Mouse (Mus musculus): ENCODE data around the gene Zmym4. TPM values are rescaled to one million over a fixed set of nuclear protein-coding genes. Genes with fewer than 3 reads are reported as not detected.

Gene Zmym4
- total and polyA plus RNA-seq, 3 experiments, result 3.5 to 22.6 (median 20.2) TPM

DNA sequence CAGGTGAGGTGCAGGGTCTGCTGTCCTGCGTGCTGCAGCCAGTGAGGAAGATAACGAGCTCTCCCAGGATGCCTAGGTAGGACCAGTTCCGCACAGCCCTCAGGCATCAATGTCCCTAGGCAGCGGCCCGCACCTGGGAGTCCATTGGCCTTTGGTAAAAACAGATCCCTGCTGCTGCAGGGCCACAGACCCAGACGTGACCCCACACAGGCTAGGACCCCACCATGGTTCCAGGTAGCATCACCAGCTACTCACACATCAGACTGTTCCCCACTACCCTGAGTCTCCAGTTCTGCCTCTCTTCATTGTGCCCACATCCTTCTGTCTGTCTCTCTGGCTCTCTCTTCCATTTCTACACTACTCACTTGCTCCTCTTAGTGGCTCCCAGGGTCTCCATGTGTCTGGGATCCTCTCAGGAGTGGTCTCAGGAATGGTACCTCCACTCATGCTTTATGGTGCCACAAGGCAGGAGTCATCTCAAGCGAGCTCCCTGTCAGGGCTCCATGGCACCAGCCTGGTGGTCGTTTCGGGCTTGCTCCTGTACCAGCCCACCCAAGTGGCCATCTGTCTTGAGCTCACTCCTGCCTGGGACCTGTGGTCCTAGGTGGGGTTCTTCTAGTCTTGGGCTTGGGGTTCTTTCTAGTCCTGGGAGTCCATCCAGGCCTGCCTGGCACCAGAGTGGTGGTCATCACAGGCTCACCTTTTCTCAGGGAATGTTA is 107.5 kb downstream of the Zmym4 start:
- Histone ChIP-seq H3K4me3 (no peak overlapping the region), H3K36me3 (ENCODE audit: control insufficient read depth, insufficient read depth, low read length) (no peaks in the 10 kb centered on the region), H3K27me3 (ENCODE audit: control insufficient read depth, insufficient read depth, low read length) (no peaks in the 10 kb centered on the region), H3K27ac (no peak overlapping the region), H3K4me1 (ENCODE audit: control insufficient read depth, insufficient read depth, low read length) (no peaks in the 10 kb centered on the region; the same call in 1 of the 2 replicates), H3K79me2 (replicated peaks; ENCODE audit: control insufficient read depth, insufficient read depth, low read length) (no peaks in the 10 kb centered on the region), H3K9ac (ENCODE audit: low read depth, low read length) (no peak overlapping the region)
- DNase-seq, result no peak
- 93% methylated on average over 9 of the region's 9 CpGs for WGBS
- no peak for TF ChIP-seq POLR2A (IDR thresholded peaks at IDR 0.05; ENCODE audit: insufficient read depth, low read depth, low read length)
- TF ChIP-seq CTCF (IDR thresholded peaks at IDR 0.05), result no peak
- no peak for TF ChIP-seq EP300 (IDR thresholded peaks at IDR 0.05; ENCODE audit: insufficient read depth, low read depth, low read length)
- intact Hi-C loops (cut with DNase I), result no loop called here

- no peaks in the 10 kb centered on the region for H3K27me3 ChIP-seq (ENCODE audit: control insufficient read depth, insufficient read depth, low read length)
- no peak overlapping the region for H3K27ac ChIP-seq
- H3K4me1 ChIP-seq (ENCODE audit: control insufficient read depth, insufficient read depth, low read length), result no peaks in the 10 kb centered on the region
- H3K4me3 ChIP-seq, result no peak overlapping the region
- 61% methylated on average over 11 of the region's 11 CpGs for WGBS
- H3K79me2 ChIP-seq (replicated peaks; ENCODE audit: control insufficient read depth, insufficient read depth, low read length), result no peaks in the 10 kb centered on the region
- H3K9ac ChIP-seq (ENCODE audit: low read depth, low read length), result no peak overlapping the region
- intact Hi-C loops (cut with DNase I), result no loop called here
- no peaks in the 10 kb centered on the region for H3K36me3 ChIP-seq (ENCODE audit: control insufficient read depth, insufficient read depth, low read length)
- no peak for TF ChIP-seq EP300 (IDR thresholded peaks at IDR 0.05; ENCODE audit: insufficient read depth, low read depth, low read length)
- TF ChIP-seq CTCF (IDR thresholded peaks at IDR 0.05), result no peak
- no peak for TF ChIP-seq POLR2A (IDR thresholded peaks at IDR 0.05; ENCODE audit: insufficient read depth, low read depth, low read length)
- DNase-seq, result no peak
These were observed 115.0 kb downstream of the Zmym4 start for GRCm38 (mm10) chr4:126852971-126853370.

DNA sequence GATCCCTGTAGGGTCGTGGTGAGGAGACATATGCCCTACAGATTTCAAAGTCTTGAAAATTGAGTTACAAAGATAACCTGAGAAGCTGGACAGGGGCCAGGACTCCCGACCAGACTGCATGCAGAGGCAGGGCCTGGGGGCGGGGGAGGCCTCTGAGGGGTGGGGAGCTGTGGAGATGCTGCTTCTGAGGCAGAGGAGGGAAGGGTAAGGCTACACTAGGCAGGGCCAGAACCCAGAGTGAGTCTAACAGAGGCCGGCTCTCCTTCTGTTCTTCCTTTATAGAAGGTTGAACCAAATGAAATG is 117.2 kb downstream of the Zmym4 start:
- Histone ChIP-seq H3K4me3 (no peak overlapping the region), H3K4me1 (ENCODE audit: control insufficient read depth, insufficient read depth, low read length) (no peaks in the 10 kb centered on the region), H3K36me3 (ENCODE audit: control insufficient read depth, insufficient read depth, low read length) (no peaks in the 10 kb centered on the region), H3K79me2 (replicated peaks; ENCODE audit: control insufficient read depth, insufficient read depth, low read length) (no peaks in the 10 kb centered on the region), H3K27me3 (ENCODE audit: control insufficient read depth, insufficient read depth, low read length) (no peaks in the 10 kb centered on the region), H3K9ac (ENCODE audit: low read depth, low read length) (no peak overlapping the region), H3K27ac (no peak overlapping the region)
- no peak for DNase-seq
- TF ChIP-seq POLR2A (IDR thresholded peaks at IDR 0.05; ENCODE audit: insufficient read depth, low read depth, low read length) (no peak), CTCF (IDR thresholded peaks at IDR 0.05) (no peak), EP300 (IDR thresholded peaks at IDR 0.05; ENCODE audit: insufficient read depth, low read depth, low read length) (no peak)
- intact Hi-C loops (cut with DNase I), result no loop called here
- 45% methylated on average over 4 of the region's 4 CpGs for WGBS

DNA sequence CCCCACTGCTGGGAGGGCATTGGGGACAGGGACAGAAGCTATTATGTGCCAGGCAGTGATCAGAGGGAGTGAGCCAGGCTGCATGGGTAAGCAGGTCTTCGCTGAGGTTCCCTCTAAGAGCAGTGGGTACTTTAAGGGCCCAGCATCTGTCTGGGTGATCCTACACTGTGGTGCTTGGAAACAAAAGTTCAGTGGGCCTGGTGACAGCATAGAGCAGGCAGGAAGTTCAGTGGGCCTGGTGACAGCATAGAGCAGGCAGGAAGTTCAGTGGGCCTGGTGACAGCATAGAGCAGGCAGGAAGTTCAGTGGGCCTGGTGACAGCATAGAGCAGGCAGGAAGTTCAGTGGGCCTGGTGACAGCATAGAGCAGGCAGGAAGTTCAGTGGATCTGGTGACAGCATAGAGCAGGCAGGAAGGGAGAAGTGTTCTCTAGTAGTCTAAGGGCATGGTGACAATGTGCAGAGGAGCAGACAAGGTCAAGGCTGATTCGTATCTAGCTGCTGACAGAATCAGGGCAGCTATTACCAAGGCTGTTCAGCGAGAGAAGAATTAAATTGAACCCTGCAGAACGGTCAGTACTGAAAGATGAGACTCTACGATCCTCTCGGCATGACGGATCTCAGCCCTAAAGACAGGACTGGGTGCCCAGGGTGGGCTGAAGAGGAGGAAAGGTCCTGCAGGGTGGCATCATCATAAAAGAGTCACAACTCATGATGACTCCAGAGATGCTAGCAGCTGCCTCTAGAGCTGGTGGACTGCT is 117.7 kb downstream of the Zmym4 start:
- no peak overlapping the region for H3K27ac ChIP-seq
- TF ChIP-seq POLR2A (IDR thresholded peaks at IDR 0.05; ENCODE audit: insufficient read depth, low read depth, low read length) (no peak), CTCF (IDR thresholded peaks at IDR 0.05) (no peak), EP300 (IDR thresholded peaks at IDR 0.05; ENCODE audit: insufficient read depth, low read depth, low read length) (no peak)
- DNase-seq, result no peak
- H3K27me3 ChIP-seq (ENCODE audit: control insufficient read depth, insufficient read depth, low read length), result no peaks in the 10 kb centered on the region
- no peaks in the 10 kb centered on the region for H3K4me1 ChIP-seq (ENCODE audit: control insufficient read depth, insufficient read depth, low read length)
- no peaks in the 10 kb centered on the region for H3K36me3 ChIP-seq (ENCODE audit: control insufficient read depth, insufficient read depth, low read length)
- no peaks in the 10 kb centered on the region for H3K79me2 ChIP-seq (replicated peaks; ENCODE audit: control insufficient read depth, insufficient read depth, low read length)
- H3K9ac ChIP-seq (ENCODE audit: low read depth, low read length), result no peak overlapping the region
- WGBS, result 65% methylated on average over 7 of the region's 7 CpGs
- no peak overlapping the region for H3K4me3 ChIP-seq
- intact Hi-C loops (cut with DNase I), result no loop called here

DNA sequence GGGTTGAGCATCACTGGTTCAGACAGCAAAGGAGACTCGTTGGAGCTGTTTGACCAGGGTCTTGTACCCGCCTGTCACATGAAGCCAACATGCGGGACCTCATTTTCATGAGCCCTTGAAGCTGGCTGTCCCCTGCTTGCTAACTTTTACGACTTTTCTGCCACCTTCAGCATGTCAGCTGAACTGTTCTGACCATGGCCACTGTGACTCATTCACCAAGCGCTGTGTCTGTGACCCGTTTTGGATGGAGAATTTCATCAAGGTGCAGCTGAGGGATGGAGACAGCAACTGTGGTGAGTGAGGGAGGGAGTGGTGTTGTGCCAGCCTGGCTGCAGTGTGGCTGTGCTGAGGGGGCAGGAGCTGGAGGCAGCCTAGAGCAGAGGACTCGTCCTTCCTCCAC is 121.0 kb downstream of the Zmym4 start:
- intact Hi-C loops (cut with DNase I), result no loop called here

DNA sequence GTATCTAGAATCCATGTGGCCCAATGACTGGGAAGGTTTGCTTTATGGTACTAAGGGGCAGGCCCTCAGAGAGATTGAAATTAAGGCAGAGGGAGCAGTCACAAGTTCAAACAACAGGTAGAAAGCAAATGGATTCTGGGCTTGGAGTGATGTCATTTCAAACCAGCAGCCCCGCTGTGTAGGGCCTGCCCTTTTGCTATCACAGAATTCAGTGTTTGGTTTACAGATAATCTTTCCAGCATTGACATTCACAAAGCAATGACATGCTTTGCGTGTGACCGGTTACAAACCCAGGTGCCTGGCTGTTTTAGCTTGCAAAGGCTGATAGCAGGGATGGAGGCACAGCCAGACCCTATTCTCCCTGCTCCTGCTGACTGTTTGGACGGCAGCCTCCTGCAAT is 122.3 kb downstream of the Zmym4 start:
- no peak for DNase-seq
- Histone ChIP-seq H3K4me1 (ENCODE audit: control insufficient read depth, insufficient read depth, low read length) (no peaks in the 10 kb centered on the region), H3K27me3 (ENCODE audit: control insufficient read depth, insufficient read depth, low read length) (no peaks in the 10 kb centered on the region), H3K9ac (ENCODE audit: low read depth, low read length) (no peak overlapping the region), H3K36me3 (ENCODE audit: control insufficient read depth, insufficient read depth, low read length) (no peaks in the 10 kb centered on the region), H3K4me3 (no peak overlapping the region), H3K79me2 (replicated peaks; ENCODE audit: control insufficient read depth, insufficient read depth, low read length) (no peaks in the 10 kb centered on the region), H3K27ac (no peak overlapping the region)
- TF ChIP-seq CTCF (IDR thresholded peaks at IDR 0.05) (no peak), POLR2A (IDR thresholded peaks at IDR 0.05; ENCODE audit: insufficient read depth, low read depth, low read length) (no peak)
- WGBS, result 62% methylated on average over 4 of the region's 4 CpGs
- intact Hi-C loops (cut with DNase I), result no loop called here

More for the DNA sequence above, 121.0 kb downstream of the Zmym4 start:
- Histone ChIP-seq H3K4me1 (ENCODE audit: control insufficient read depth, insufficient read depth, low read length) (no peaks in the 10 kb centered on the region), H3K27me3 (ENCODE audit: control insufficient read depth, insufficient read depth, low read length) (no peaks in the 10 kb centered on the region), H3K27ac (no peak overlapping the region), H3K4me3 (no peak overlapping the region), H3K79me2 (replicated peaks; ENCODE audit: control insufficient read depth, insufficient read depth, low read length) (no peaks in the 10 kb centered on the region), H3K36me3 (ENCODE audit: control insufficient read depth, insufficient read depth, low read length) (no peaks in the 10 kb centered on the region), H3K9ac (ENCODE audit: low read depth, low read length) (no peak overlapping the region)
- DNase-seq, result no peak
- 73% methylated on average over 7 of the region's 7 CpGs for WGBS
- TF ChIP-seq CTCF (IDR thresholded peaks at IDR 0.05) (no peak), EP300 (IDR thresholded peaks at IDR 0.05; ENCODE audit: insufficient read depth, low read depth, low read length) (no peak), POLR2A (IDR thresholded peaks at IDR 0.05; ENCODE audit: insufficient read depth, low read depth, low read length) (no peak)

Data from heart, adult 2 months (tissue).